Mouse (Mus musculus) left cerebral cortex, adult 11 months (tissue): ENCODE data around the gene Gm7903.
"Not testable (repeated sequence)": the region's sequence is repeated elsewhere in the genome, so short reads cannot be mapped to it uniquely, and the experiment has no call there.

Source experiments
- DNase-seq: peaks from one replicate; pipeline ENCODE4 v3.0.0; 2022; ENCODE audit warnings: low spot score

Gene Gm7903

GRCm38 (mm10) chrX:135433535-135433934 lies at the start of gene Gm7903:
TSS of gene Gm7903 (plus strand) at chrX:135433835.
- not testable (repeated sequence) for DNase-seq

GRCm38 (mm10) chrX:135403578-135403977 lies 30.1 kb upstream of the Gm7903 start:
- DNase-seq, result not testable (repeated sequence)

- DNase-seq, result not testable (repeated sequence)
Observed at GRCm38 (mm10) chrX:135421203-135421602, 12.4 kb upstream of the Gm7903 start.

- not testable (repeated sequence) for DNase-seq
Observed at GRCm38 (mm10) chrX:135421824-135422223, 11.8 kb upstream of the Gm7903 start.

- DNase-seq, result not testable (repeated sequence)
Observed at GRCm38 (mm10) chrX:135422473-135422872, 11.2 kb upstream of the Gm7903 start.

- not testable (repeated sequence) for DNase-seq
Observed at GRCm38 (mm10) chrX:135464160-135464559, 30.5 kb downstream of the Gm7903 start.

- DNase-seq, result not testable (repeated sequence)
Observed at GRCm38 (mm10) chrX:135481902-135482301, 48.3 kb downstream of the Gm7903 start.

- not testable (repeated sequence) for DNase-seq
Observed at GRCm38 (mm10) chrX:135483183-135483582, 49.5 kb downstream of the Gm7903 start.
